Mouse (Mus musculus) intestine, embryonic 15.5 days (tissue): Measurements from ENCODE around the gene Tent5d. TPM values are rescaled to one million over a fixed set of nuclear protein-coding genes. Genes with fewer than 3 reads are reported as not detected.

Experiments used
- polyA plus RNA-seq: library from polyadenylated mRNA; unstranded; fragments of >200 nt; fragmentation: Nextera tagmentation; extraction: Ambion mirVana; gene quantifications from 2 replicates; pipeline ENCODE4 v1.2.1, GENCODE M21; 2015

The Tent5d gene
- polyA plus RNA-seq, 1 experiment from 2014 or later, result not detected

Other genes starting within 250 kb of the Tent5d start
- gene Tbx22, start 124.6 kb upstream of the Tent5d start, polyA plus RNA-seq, result not detected in 2 replicates
- 13.5 and 14.7 TPM in 2 replicates for gene 2610002M06Rik, start 23.7 kb downstream of the Tent5d start, polyA plus RNA-seq
- gene Gm732, start 155.9 kb downstream of the Tent5d start, polyA plus RNA-seq, result not detected in 2 replicates